Mouse (Mus musculus): ENCODE measurements around the gene Pdcd1lg2.

Gene Pdcd1lg2

DNA sequence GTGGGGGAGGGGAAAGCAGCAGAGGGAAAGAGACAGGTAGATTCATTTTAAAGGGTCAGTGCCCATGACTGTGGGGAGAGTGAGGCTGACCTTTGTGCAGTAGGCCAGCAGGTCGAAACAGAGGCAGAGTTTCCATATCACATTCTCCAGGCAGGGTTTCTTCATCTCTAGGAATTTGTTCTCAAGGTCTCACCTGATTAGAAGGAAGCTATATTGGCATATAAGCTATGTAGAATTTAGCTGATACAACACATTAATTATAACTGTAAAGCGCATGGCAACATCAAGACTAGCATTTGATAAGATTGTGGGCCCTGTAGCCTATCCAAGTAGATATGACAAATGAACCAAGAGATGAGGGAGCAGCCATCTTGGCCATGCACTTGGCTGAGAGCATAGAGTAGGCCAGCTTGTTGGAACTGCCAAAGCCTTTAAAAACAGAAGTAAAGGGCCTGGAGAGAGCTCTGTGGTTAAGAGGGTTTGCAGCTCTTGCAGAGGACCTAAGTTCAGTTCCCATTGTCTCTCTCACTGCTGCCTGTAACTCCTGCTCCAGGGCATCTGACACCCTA, 59.1 kb downstream of the Pdcd1lg2 start:
- no peak for DNase-seq (ENCODE audit: low read depth, low spot score)

DNA sequence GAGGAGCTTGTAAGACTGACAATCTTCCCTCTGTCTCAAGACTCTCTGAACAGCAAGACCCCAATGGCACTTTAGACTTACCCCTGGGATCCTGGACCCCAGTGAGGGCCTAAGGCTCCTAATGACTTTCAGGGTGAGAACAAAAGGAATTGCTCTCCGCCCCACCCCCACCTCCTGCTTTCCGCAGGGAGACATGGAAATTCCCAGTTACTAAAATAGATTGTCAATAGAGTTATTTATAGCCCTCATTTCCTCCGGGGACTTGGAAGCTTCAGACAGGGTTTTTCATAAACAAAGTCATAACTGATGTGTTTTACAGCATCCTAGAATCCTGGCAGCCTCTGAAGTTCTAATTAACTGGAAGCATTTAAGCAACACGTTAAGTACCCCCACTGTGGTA, 59.9 kb downstream of the Pdcd1lg2 start:
- DNase-seq (ENCODE audit: low read depth, low spot score) = no peak

DNA sequence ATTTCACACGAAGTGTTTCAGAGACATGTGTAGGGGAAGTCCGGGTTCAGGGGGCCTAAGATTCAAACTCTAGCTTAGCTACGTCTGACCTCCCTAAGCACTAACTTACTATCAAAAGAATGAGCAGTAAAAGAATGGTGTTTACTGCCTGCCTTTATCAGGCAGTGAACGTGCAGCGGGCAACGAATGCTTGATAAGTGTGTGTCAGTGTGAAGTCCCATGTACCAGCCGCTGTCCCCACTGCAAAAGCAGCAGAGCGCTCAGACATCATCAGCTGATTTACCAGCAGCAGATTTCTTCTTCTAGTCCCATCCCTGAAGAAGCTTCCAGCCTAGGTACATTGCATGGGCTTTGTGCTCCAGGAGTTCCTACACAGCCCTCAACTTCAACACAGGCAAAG, 61.7 kb downstream of the Pdcd1lg2 start:
- no peak for DNase-seq (ENCODE audit: low read depth, low spot score)

DNA sequence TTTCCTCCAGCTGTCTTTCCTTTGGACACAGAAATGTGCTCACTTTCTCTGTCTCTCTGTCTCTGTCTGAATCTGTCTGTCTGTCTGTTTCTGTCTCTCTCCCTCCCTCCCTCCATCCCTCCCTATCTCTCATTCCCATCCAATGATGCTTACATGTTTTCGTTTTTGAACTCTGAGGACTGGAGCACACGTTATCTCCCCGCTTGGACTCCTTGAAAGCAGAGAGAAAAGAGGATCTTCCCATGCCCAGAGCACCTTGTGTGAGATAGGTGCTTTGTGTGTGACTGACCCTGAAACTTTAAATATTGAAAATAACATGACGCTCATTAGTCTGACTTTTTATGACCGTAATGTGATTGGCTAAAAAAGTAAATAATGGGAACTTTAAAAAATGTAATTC, 62.2 kb downstream of the Pdcd1lg2 start:
- no peak for DNase-seq (ENCODE audit: low read depth, low spot score)

DNA sequence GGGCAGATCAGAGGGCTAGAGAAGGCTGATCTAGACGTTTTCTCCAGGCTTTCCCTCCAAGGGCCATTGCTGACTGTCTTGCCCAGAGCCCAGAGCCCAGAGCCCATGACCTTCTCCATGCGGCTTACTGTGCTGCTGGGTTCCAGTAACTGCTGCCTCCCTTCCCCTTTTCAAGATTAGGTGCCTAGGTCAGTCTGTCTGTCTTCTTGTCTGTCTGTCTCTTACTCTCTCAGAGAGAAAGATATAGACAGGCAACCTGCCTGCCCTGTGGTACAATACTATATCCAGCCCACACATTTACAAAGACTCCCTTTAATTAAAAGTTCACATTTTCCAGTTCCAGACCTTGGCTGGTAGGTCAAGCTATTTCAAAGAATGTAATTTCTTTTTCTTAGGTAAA, 64.1 kb downstream of the Pdcd1lg2 start:
- no peak for DNase-seq (ENCODE audit: low read depth, low spot score)

DNA sequence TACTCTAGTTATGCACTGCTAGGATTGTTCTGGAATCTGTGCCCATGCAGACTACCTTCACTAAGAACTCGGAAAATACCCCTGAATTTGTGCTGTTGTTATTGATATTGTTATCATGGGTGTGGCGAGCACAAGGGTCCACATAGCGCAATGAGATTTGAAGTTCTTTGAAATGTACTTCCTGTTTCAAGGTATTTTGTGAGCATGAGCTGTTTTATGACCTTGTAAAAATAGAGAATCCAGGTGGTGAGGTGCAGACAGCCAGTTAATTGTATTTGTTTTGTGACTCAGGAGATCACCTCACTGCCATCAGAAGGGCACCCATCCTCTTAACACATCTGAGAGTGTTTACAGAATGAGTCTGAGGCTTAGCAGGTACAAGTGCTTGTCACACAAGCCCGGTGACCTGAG, 64.5 kb downstream of the Pdcd1lg2 start:
- no peak for DNase-seq (ENCODE audit: low read depth, low spot score)

DNA sequence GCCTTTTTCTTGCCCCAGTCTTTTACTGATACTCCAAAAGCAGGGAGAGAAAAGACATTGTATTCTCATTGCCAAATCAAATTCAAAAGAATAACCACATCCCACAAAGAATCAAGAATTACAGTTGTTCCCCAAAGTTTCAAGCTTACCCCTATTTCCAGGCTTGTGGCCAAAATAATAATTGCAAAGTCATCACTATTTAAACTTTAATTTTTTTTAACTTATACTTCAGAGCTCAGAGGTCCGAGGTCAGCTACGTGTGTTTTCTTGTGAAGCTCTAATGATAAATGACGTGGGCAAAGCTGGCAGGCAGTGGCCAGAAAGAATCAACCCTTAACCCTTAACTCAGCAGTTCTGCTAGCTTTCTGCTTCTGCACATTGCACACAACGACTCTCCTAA, 67.9 kb downstream of the Pdcd1lg2 start:
- DNase-seq (ENCODE audit: low read depth, low spot score) = no peak

DNA sequence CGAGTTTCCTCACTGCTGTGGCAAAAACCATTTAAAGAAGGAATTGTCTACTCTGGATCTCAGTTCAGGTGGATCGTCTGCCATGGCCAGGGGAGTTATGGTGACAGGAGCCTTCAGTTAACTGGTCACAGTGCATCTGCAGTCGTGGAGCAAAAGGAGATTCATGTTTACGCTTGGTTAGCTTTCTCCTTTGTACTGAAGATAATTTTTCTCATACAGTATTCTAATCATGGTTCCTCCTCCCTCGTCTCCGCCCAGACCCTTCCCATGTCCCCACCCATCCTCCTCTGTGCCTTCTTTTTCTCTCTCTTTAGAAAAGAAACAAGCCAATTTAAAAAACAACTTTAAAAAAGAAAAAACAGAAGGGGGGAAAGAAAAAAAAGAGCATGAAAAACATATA, 70.9 kb downstream of the Pdcd1lg2 start:
- no peak for DNase-seq (ENCODE audit: low read depth, low spot score)

DNA sequence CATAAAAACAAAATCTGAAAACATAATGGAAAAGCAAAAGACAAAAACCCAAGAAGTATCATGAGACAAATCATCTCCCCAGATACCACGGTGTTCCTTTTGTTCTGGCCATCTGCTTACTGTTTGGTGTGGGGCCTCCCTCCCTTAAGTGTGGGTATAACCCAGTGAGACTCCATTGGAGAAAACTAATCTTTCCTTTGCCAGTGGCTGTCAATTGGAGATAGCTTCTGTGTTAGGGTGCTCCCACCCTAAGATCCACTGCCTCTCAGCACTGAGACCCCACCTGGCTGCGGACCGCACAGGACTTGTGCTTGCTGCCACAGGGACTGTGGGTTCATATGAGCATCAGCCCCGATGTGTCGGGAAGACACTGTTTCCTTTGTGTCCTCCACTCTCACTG, 71.4 kb downstream of the Pdcd1lg2 start:
- DNase-seq (ENCODE audit: low read depth, low spot score) = no peak

DNA sequence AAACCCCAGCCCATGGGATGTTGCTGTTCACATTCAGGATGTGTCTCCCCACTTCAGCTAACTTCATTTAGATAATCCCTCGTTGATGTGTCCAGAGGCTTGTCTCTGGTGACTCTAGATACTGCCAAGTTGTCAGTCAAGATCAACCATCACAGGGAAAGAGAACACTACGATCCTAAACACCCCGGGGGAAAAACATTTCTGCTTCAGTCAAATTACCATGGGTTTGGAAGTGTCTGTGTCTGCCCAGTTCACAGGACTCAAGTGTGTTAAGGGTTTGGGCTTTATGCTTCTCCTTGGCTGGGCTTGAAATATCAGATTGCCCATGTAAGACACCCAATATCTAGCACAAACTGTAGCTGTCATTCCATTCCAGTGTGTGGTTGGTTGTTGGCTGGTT, 71.9 kb downstream of the Pdcd1lg2 start:
- no peak for DNase-seq (ENCODE audit: low read depth, low spot score)

DNA sequence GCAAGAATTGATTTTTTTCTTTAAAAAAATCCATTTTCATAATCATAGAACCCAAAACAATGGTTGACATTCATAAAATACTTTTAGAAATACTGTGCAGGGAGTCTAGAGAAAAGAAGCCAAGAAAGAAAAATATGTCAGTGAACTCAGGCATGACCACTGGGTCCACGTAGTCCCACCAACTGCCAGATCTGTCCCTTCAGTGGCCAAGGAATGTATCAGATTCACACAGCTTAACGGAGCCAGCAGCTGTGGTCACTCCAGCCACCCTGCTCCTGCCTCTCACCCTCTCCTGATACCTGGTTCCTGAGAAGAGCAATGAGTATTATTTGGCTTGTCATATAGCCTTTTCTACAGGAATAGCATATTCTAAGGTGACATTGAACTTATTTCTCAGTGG, 72.7 kb downstream of the Pdcd1lg2 start:
- DNase-seq (ENCODE audit: low read depth, low spot score) = no peak

DNA sequence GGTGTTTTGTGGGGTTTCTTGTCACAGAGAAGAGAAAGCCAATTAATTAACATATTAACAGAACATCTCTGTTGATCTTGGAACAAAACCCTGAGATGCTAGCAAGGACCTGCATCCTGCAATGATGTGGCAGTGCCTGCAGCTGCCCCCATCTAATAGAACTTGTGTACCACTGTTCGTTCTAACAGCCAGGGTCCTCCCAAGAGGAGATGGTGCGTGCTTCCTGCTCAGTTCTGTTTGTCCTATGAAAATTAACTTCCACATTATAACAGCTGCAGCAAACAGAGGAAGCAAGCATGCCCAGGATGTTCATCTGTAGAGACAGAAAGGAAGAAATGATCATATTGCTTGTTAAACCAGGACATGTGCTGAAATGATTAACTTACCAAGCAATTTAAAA, 73.8 kb downstream of the Pdcd1lg2 start:
- no peak for DNase-seq (ENCODE audit: low read depth, low spot score)

DNA sequence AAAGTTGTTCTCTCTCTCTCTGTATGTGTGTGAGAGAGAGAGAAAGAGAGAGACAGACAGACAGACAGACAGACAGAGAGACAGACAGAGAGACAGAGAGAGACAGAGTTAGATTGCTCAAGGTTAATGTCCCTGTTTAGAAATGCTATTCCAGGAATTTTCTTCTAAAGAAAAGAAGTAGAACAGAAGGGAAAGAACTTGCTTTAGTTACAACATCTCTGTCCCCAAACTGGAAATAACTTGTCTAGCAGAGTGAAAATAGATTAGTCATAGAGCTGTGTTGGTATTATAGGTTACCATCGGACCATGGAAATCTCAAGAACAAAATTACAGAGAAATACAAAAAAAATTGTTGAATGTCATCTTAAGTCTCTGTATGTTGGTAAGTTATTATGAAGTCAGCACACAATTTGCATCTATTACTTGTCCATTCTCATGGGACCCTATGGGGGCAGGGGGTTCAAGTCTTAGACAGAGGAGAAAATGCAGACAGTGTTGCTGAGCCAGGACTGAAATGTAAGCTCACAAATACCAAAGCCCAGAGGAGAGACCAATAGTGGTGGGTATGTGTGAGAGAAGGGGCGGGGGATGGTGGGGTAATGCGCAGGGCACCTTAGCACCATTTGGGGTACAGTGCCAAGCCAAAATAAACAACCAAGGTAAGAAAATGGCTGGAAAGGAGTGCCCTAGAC, 74.7 kb downstream of the Pdcd1lg2 start:
- DNase-seq (ENCODE audit: low read depth, low spot score) = no peak

DNA sequence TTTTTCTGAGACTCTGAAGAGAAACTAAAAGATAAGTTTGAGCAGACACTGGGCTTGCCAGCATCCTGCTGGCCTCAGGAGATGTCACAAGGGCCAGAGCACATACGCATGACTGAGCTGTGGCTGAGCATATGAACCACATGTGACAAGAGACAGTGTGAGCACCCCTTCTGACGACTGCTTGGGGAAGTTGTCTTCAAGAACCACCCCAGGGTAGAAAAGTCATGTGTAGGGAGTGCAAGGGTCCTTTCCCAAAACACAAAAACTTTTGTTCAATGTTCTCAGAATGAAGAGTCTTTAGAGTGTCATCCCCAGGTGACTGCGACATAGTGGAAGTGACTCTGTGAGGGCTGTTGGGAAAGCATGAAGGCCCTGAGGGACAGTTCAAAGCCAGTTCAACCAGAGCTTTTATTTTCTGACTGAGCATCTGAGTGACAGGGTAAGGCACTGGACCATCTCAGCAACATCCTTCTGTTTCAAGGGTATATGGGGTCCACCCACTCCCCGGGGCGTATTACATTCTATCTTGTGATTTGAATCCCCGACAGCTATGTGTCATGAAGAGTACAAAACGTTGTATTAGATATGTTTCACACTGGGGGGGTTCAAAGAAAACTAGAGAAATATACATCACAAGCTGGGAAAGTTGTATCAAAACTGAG, 76.0 kb downstream of the Pdcd1lg2 start:
- no peak for DNase-seq (ENCODE audit: low read depth, low spot score)

DNA sequence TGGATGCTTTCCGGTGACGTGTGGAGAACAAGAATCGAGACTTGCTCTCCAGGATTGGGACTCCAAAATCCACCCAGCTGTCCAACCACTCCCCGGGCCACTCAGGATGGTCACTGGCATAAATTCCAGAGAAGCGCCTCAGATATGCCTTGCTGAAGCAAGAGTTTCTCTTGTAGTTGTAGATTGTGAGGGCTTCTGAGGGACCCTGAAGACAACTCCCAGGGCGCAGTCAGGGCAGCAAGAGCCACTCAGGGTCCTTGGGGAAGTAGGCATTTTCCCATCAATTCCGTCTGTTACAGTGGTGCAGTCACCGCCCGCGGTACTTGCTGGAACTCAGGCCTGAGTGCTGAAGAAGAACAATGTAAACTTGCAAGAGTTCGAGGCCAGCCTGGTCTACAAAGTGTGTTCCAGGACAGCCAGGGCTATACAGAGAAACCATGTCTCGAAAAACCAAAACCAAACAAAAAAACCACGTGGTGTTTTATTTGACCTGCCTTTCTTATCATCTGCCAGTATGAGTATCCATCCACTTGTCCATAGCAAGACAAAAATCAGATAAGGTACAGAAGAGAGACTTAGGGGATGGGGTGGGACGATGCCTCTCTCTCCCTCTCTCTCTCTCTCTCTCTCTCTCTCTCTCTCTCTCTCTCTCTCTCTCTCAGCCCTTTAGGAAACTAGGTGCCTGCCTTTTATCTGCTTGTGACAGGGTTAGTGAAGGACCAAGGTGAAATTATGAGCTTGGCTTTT, 76.8 kb downstream of the Pdcd1lg2 start:
- DNase-seq (ENCODE audit: low read depth, low spot score) = no peak

DNA sequence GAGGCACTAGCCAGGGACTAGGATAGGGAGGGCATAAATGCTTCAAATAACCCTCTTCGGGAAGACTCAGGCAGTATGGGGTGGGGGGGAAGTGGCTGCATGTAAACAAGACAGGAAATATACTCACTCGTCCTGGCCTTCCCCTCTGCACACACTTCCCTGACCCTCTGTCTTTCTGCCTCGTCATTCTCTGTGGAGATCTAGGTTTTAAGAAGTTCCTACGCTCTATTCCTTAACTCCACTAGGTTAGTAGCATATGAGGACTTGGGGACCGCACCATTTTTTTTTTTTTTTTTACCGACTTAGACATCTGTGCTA, 77.3 kb downstream of the Pdcd1lg2 start:
- DNase-seq (ENCODE audit: low read depth, low spot score) = no peak

DNA sequence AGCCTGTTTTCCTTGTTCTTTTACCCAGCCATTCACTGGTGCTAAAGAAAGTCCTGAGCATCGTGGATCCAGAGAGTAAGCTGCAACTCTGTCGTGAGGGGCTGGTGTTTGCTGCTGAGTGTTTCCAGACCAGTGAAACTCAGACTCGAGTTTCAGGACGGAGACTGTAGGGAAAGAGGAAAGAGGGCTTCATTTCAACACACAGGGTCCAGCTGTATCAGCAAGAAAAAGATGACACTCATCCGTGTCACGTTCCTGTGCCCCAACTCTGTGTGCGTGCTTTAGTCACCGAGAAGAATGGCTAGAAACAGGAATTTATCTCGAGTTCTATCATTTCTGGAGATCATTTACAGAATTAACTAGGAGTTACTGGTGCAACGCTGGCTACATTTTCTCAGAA, 77.7 kb downstream of the Pdcd1lg2 start:
- DNase-seq (ENCODE audit: low read depth, low spot score) = no peak

DNA sequence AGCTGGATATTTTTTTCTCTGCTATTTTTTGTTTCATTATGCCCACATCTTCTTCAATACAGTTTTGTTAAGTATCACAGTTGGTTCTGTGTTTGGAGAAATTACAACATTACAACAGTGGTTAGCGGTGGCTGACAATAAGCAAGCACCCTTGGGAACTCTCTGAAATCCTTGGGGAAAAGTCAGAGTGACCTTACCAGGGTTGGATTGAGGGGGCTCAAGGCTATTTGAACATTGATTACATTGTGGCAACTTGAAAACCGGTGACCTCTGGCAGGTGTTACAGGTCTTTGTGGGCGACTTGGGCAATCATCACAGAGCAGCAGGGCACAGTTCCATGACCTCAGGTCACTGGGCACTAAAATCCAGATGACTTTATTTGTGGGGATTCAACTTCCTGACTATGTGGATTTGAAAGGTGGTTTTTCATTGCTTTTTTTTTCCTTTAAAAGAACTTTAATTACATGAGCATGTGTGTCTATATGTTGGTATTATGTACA, 79.1 kb downstream of the Pdcd1lg2 start:
- no peak for DNase-seq (ENCODE audit: low read depth, low spot score)

DNA sequence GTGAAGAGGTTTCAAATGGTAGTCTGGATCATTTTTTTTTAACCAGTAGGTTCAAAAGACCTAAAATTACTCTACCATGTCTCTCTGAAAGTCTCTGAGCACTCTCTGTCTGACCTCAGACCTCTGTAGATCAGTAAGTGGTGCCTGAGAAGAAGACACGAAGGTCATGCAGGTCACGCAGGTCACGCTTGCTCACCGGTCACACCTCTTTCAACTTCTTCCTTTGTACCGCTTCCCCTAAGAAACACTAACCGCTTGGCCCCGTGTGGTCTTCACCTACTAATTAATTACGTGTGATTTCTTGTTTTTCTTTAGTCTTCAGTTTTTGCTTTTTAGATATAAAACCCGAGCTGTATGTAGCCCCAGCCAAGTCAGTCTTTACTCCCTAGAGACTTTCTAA, 80.7 kb downstream of the Pdcd1lg2 start:
- no peak for DNase-seq (ENCODE audit: low read depth, low spot score)

DNA sequence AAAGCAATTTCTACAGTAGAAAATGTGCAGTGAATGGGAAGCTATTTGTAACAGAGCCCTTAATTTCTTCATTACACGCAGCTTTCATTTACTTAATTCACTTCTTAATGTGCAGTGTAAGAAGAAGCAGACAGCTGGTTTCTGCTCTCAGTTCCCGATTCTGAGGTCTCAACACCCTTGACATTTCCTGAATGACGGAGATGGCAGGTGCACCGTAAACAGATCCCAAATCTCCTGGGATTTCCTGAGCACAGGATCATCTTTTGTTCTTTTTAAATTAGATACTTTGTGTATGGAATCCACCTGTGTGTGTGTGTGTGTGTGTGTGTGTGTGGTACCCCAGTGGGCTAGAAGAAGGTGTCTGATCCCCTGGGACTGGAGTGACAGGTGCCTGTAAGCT, 83.7 kb downstream of the Pdcd1lg2 start:
- DNase-seq (ENCODE audit: low read depth, low spot score) = no peak

DNA sequence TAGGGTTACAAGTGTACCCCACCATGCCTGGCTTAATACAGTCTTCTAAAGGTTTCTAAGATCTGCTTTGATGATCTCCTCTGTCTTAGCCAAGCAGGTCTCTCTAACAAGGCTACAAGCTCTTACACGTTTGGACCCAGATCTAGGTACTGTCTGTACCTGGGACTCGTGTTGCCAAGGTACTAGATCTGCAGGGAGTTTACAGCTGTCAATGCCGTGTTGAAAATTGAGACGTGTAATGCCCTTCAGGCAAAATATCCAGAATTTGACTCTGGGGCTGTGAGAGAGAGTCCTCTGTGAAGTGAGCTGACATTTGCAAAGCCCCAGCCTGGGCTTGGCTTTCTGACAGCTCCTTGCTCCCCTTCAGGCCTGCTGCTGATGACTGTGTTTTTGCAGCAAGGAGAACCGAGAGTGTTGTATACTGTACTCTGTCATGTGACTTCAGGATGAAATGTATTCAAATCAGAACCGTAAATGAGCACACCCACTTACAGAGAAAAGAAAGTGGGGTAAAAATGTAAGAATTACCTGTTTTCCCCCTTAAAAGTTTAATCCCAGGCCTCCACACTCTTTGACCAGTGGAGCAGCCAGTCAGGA, 85.4 kb downstream of the Pdcd1lg2 start:
- DNase-seq (ENCODE audit: low read depth, low spot score) = no peak

All from ES-CJ7 (cell line).